Mouse (Mus musculus): ENCODE data around the gene Lrrc57. TPM values are rescaled to one million over a fixed set of nuclear protein-coding genes. Genes with fewer than 3 reads are reported as not detected.

Lrrc57 gene
- polyA plus RNA-seq, 1 experiment from 2014 or later = 24.6 TPM

GRCm38 (mm10) chr2:120631521-120631920 is 22.2 kb upstream of the Lrrc57 start:
- Histone ChIP-seq H3K4me1 (replicated peaks) (no peaks in the 10 kb centered on the region), H3K4me2 (no peak overlapping the region), H3K9me3 (no peaks in the 10 kb centered on the region), H3K27ac (no peak overlapping the region), H3K36me3 (peaks cover 12% of the 10 kb centered on the region), H3K9ac (replicated peaks) (no peak overlapping the region), H3K4me3 (replicated peaks) (no peak overlapping the region), H3K27me3 (no peaks in the 10 kb centered on the region)
- 87% methylated on average over 2 of the region's 2 CpGs for WGBS
- ATAC-seq (ENCODE audit: insufficient number of reproducible peaks, insufficient read depth, low FRiP score, low TSS enrichment, low read depth) = no peak

GRCm38 (mm10) chr2:120630655-120631054 is 21.3 kb upstream of the Lrrc57 start:
- Histone ChIP-seq H3K36me3 (peaks cover 12% of the 10 kb centered on the region), H3K27ac (no peak overlapping the region)

GRCm38 (mm10) chr2:120630246-120630645 is 20.9 kb upstream of the Lrrc57 start:
- no peak for ATAC-seq (ENCODE audit: insufficient number of reproducible peaks, insufficient read depth, low FRiP score, low TSS enrichment, low read depth)
- peaks cover 8% of the 10 kb centered on the region for H3K36me3 ChIP-seq
- H3K4me2 ChIP-seq = 0 out of 2 replicates have a peak overlapping the region, but pooled peaks have one; percentile 63
- no peak overlapping the region for H3K27ac ChIP-seq
- H3K4me1 ChIP-seq (replicated peaks) = no peaks in the 10 kb centered on the region
- 74% methylated on average over 2 of the region's 2 CpGs for WGBS
- no peaks in the 10 kb centered on the region for H3K27me3 ChIP-seq
- no peak overlapping the region for H3K9ac ChIP-seq (replicated peaks)
- H3K4me3 ChIP-seq (replicated peaks) = no peak overlapping the region
- H3K9me3 ChIP-seq = no peaks in the 10 kb centered on the region

More at GRCm38 (mm10) chr2:120630655-120631054, 21.3 kb upstream of the Lrrc57 start:
- Histone ChIP-seq H3K9ac (replicated peaks) (no peak overlapping the region), H3K9me3 (no peaks in the 10 kb centered on the region), H3K27me3 (no peaks in the 10 kb centered on the region), H3K4me2 (no peak overlapping the region), H3K4me3 (replicated peaks) (no peak overlapping the region), H3K4me1 (replicated peaks) (no peaks in the 10 kb centered on the region)
- WGBS = 82% methylated on average over 2 of the region's 2 CpGs
- no peak for ATAC-seq (ENCODE audit: insufficient number of reproducible peaks, insufficient read depth, low FRiP score, low TSS enrichment, low read depth)

- 3% methylated on average over 36 of the region's 36 CpGs for WGBS
- H3K27me3 ChIP-seq = no peaks in the 10 kb centered on the region
- no peaks in the 10 kb centered on the region for H3K9me3 ChIP-seq
- H3K4me1 ChIP-seq (replicated peaks) = no peaks in the 10 kb centered on the region
- no peaks in the 10 kb centered on the region for H3K36me3 ChIP-seq
- H3K4me2 ChIP-seq = peak within 1 kb of the TSS; percentile 63
- H3K9ac ChIP-seq (replicated peaks) = peak within 1 kb of the TSS; percentile 53
- ATAC-seq (ENCODE audit: insufficient number of reproducible peaks, insufficient read depth, low FRiP score, low TSS enrichment, low read depth) = peak; percentile 100
- H3K4me3 ChIP-seq (replicated peaks) = peak within 1 kb of the TSS; percentile 53
- H3K27ac ChIP-seq = peak within 1 kb of the TSS; percentile 41; the same call in 1 of the 2 replicates
Observed at GRCm38 (mm10) chr2:120628886-120629735, 19.8 kb upstream of the Lrrc57 start, which contains the start of gene Stard9. Stard9 (plus strand) TSS chr2:120629121.

- no peaks in the 10 kb centered on the region for H3K27me3 ChIP-seq
- H3K4me2 ChIP-seq = peak overlapping the region; percentile 63
- ATAC-seq (ENCODE audit: insufficient number of reproducible peaks, insufficient read depth, low FRiP score, low TSS enrichment, low read depth) = peak; percentile 26; the same call in 1 of the 2 replicates
- H3K9ac ChIP-seq (replicated peaks) = 0 out of 2 replicates have a peak overlapping the region, but pooled peaks have one; percentile 27
- no peaks in the 10 kb centered on the region for H3K4me1 ChIP-seq (replicated peaks)
- H3K36me3 ChIP-seq = no peaks in the 10 kb centered on the region
- H3K9me3 ChIP-seq = no peaks in the 10 kb centered on the region
- peak overlapping the region; percentile 53 for H3K4me3 ChIP-seq (replicated peaks)
- no peak overlapping the region for H3K27ac ChIP-seq
- WGBS = 28% methylated on average over 10 of the region's 10 CpGs
Observed at GRCm38 (mm10) chr2:120628076-120628865, 19.0 kb upstream of the Lrrc57 start.

GRCm38 (mm10) chr2:120622920-120623319 is 13.6 kb upstream of the Lrrc57 start:
- H3K27ac ChIP-seq = no peak overlapping the region
- ATAC-seq (ENCODE audit: insufficient number of reproducible peaks, insufficient read depth, low FRiP score, low TSS enrichment, low read depth) = no peak
- H3K4me1 ChIP-seq (replicated peaks) = no peaks in the 10 kb centered on the region
- H3K4me3 ChIP-seq (replicated peaks) = no peak overlapping the region
- H3K36me3 ChIP-seq = peaks cover 24% of the 10 kb centered on the region
- H3K27me3 ChIP-seq = no peaks in the 10 kb centered on the region
- no peak overlapping the region for H3K9ac ChIP-seq (replicated peaks)
- no peak overlapping the region for H3K4me2 ChIP-seq
- H3K9me3 ChIP-seq = no peaks in the 10 kb centered on the region

GRCm38 (mm10) chr2:120619538-120619937 is 10.2 kb upstream of the Lrrc57 start:
- H3K4me2 ChIP-seq = no peak overlapping the region
- no peaks in the 10 kb centered on the region for H3K9me3 ChIP-seq
- H3K36me3 ChIP-seq = peaks cover 51% of the 10 kb centered on the region
- no peak overlapping the region for H3K27ac ChIP-seq
- no peak for ATAC-seq (ENCODE audit: insufficient number of reproducible peaks, insufficient read depth, low FRiP score, low TSS enrichment, low read depth)
- H3K9ac ChIP-seq (replicated peaks) = no peak overlapping the region
- H3K27me3 ChIP-seq = no peaks in the 10 kb centered on the region
- WGBS = 100% methylated on average over 1 of the region's 1 CpGs
- H3K4me3 ChIP-seq (replicated peaks) = no peak overlapping the region
- no peaks in the 10 kb centered on the region for H3K4me1 ChIP-seq (replicated peaks)

GRCm38 (mm10) chr2:120616279-120617163 is 7.2 kb upstream of the Lrrc57 start:
- Histone ChIP-seq H3K36me3 (peaks cover 68% of the 10 kb centered on the region), H3K9me3 (no peaks in the 10 kb centered on the region)
- 90% methylated on average over 5 of the region's 5 CpGs for WGBS

GRCm38 (mm10) chr2:120606021-120606690 is 3.2 kb downstream of the Lrrc57 start:
- Histone ChIP-seq H3K9me3 (no peaks in the 10 kb centered on the region), H3K9ac (replicated peaks) (no peak overlapping the region), H3K27me3 (no peaks in the 10 kb centered on the region), H3K4me2 (no peak overlapping the region), H3K27ac (no peak overlapping the region), H3K36me3 (peaks cover 32% of the 10 kb centered on the region; the same call in 1 of the 2 replicates), H3K4me3 (replicated peaks) (no peak overlapping the region), H3K4me1 (replicated peaks) (peaks cover 14% of the 10 kb centered on the region)
- WGBS = 91% methylated on average over 6 of the region's 6 CpGs
- no peak for ATAC-seq (ENCODE audit: insufficient number of reproducible peaks, insufficient read depth, low FRiP score, low TSS enrichment, low read depth)

More at GRCm38 (mm10) chr2:120616279-120617163, 7.2 kb upstream of the Lrrc57 start:
- no peaks in the 10 kb centered on the region for H3K4me1 ChIP-seq (replicated peaks)
- no peak overlapping the region for H3K27ac ChIP-seq
- H3K4me2 ChIP-seq = no peak overlapping the region
- no peak overlapping the region for H3K9ac ChIP-seq (replicated peaks)
- ATAC-seq (ENCODE audit: insufficient number of reproducible peaks, insufficient read depth, low FRiP score, low TSS enrichment, low read depth) = no peak
- H3K27me3 ChIP-seq = no peaks in the 10 kb centered on the region
- no peak overlapping the region for H3K4me3 ChIP-seq (replicated peaks)

- Histone ChIP-seq H3K4me1 (replicated peaks) (no peaks in the 10 kb centered on the region), H3K36me3 (peaks cover 79% of the 10 kb centered on the region), H3K4me3 (replicated peaks) (no peak overlapping the region), H3K27ac (no peak overlapping the region), H3K9me3 (no peaks in the 10 kb centered on the region), H3K9ac (replicated peaks) (no peak overlapping the region), H3K27me3 (no peaks in the 10 kb centered on the region), H3K4me2 (no peak overlapping the region)
- no peak for ATAC-seq (ENCODE audit: insufficient number of reproducible peaks, insufficient read depth, low FRiP score, low TSS enrichment, low read depth)
- WGBS = 95% methylated on average over 4 of the region's 4 CpGs
Observed at GRCm38 (mm10) chr2:120599506-120599905, 9.8 kb downstream of the Lrrc57 start.

Measured in limb, embryonic 12.5 days (tissue).